Mouse (Mus musculus) G1E (cell line): Measurements from ENCODE around the gene Mrps26.

ENCODE experiments used
- CTCF ChIP-seq: IDR thresholded peaks from 2 replicates; pipeline ENCODE4 v1.5.1; 2012; ENCODE audit warnings: low read depth, low read length, inconsistent platforms, mixed read lengths
- GATA1 ChIP-seq: IDR thresholded peaks from 2 replicates; pipeline ENCODE4 v1.6.1; 2012; ENCODE audit warnings: borderline replicate concordance, low read length, inconsistent platforms, mixed read lengths
- POLR2AphosphoS5 ChIP-seq: IDR thresholded peaks from 2 replicates; pipeline ENCODE4 v1.6.1; 2012; ENCODE audit warnings: low read depth, low read length, inconsistent platforms; ENCODE audit not compliant: insufficient replicate concordance
- TAL1 ChIP-seq: conservative IDR thresholded peaks from 2 replicates; pipeline ENCODE4 v1.6.1; 2012; ENCODE audit warnings: low read depth, low read length, inconsistent platforms, mixed read lengths

GRCm38 (mm10) chr2:130598399-130598798 is 34.9 kb downstream of the Mrps26 start:
- TF ChIP-seq GATA1: no peak
- TF ChIP-seq CTCF: no peak
- no peak for TF ChIP-seq TAL1
- no peak for TF ChIP-seq POLR2AphosphoS5
